Mouse (Mus musculus) stomach, embryonic 14.5 days (tissue): ENCODE results near the gene Tomm22. TPM values are rescaled to one million over a fixed set of nuclear protein-coding genes. Genes with fewer than 3 reads are reported as not detected.

ENCODE experiments used
- ATAC-seq: fragments of 200-750 bp; cut with Nextera tagmentation; 2 replicates; pipeline ENCODE4 v1.8.0; 2017; ENCODE audit warnings: low read depth, moderate TSS enrichment; ENCODE audit not compliant: insufficient number of reproducible peaks, insufficient read depth, low FRiP score
- H3K27ac ChIP-seq: fragments of 300-500 bp; sonication (generic); 2 replicates; pipeline ENCODE4 v1.5.1; 2014; ENCODE audit warnings: mild to moderate bottlenecking, low read length, moderate library complexity, mixed read lengths
- H3K27me3 ChIP-seq: fragments of 300-500 bp; sonication (generic); 2 replicates; pipeline ENCODE4 v1.6.1; 2014; ENCODE audit warnings: low read length, control low read depth, mixed read lengths; ENCODE audit not compliant: control insufficient read depth, insufficient read depth
- H3K36me3 ChIP-seq: fragments of 300-500 bp; sonication (generic); 2 replicates; pipeline ENCODE4 v1.6.1; 2014; ENCODE audit warnings: mild to moderate bottlenecking, control low read depth, low read length, moderate library complexity, mixed read lengths; ENCODE audit not compliant: control insufficient read depth, insufficient read depth
- H3K4me1 ChIP-seq: fragments of 300-500 bp; sonication (generic); 2 replicates; pipeline ENCODE4 v1.6.1; 2014; ENCODE audit warnings: low read length, control low read depth, mixed read lengths; ENCODE audit not compliant: control insufficient read depth, insufficient read depth
- H3K4me2 ChIP-seq: fragments of 300-500 bp; sonication (generic); replicated peaks from 2 replicates; pipeline ENCODE4 v1.6.1; 2014; ENCODE audit warnings: low read depth, low read length, control low read depth
- H3K4me3 ChIP-seq: fragments of 300-500 bp; sonication (generic); 2 replicates; pipeline ENCODE4 v1.5.1; 2014; ENCODE audit warnings: low read depth, low read length, control low read depth
- H3K9ac ChIP-seq: fragments of 300-500 bp; sonication (generic); replicated peaks from 2 replicates; pipeline ENCODE4 v1.6.1; 2014; ENCODE audit warnings: low read depth, mild to moderate bottlenecking, control low read depth, low read length, moderate library complexity, mixed read lengths
- H3K9me3 ChIP-seq: fragments of 300-500 bp; sonication (generic); 2 replicates; pipeline ENCODE4 v1.6.1; 2016; ENCODE audit warnings: low read depth, low read length, control low read depth; ENCODE audit not compliant: control insufficient read depth
- WGBS: fragments of 180-500 bp; shearing (Covaris S2); extraction: QIAGEN DNeasy Blood & Tissue Kit; methylation state at CpG from one replicate; pipeline ENCODE4 v1.1.7; 2014; 5-methylcytosine and 5-hydroxymethylcytosine counted together
- polyA plus RNA-seq: library from polyadenylated mRNA; unstranded; fragments of >200 nt; fragmentation: Nextera tagmentation; extraction: Ambion mirVana; gene quantifications from 2 replicates; pipeline ENCODE4 v1.2.1, GENCODE M21; 2014

The Tomm22 gene
- polyA plus RNA-seq, 1 experiment from 2014 or later, result 236 TPM

- ATAC-seq, result no peak
Observed at GRCm38 (mm10) chr15:79696508-79696907, 25.8 kb downstream of the Tomm22 start.

GRCm38 (mm10) chr15:79697011-79697410, 26.4 kb downstream of the Tomm22 start:
- WGBS, result 89% methylated on average over 6 of the region's 6 CpGs
- no peak overlapping the region for H3K9ac ChIP-seq
- H3K27me3 ChIP-seq, result no peaks in the 10 kb centered on the region
- no peak overlapping the region for H3K4me2 ChIP-seq
- H3K4me3 ChIP-seq, result no peak overlapping the region
- H3K36me3 ChIP-seq, result peaks cover 4% of the 10 kb centered on the region; the same call in 1 of the 2 replicates
- H3K4me1 ChIP-seq, result peaks cover 7% of the 10 kb centered on the region; the same call in 1 of the 2 replicates
- H3K9me3 ChIP-seq, result no peaks in the 10 kb centered on the region
- no peak overlapping the region for H3K27ac ChIP-seq
- ATAC-seq, result no peak

More at GRCm38 (mm10) chr15:79696508-79696907, 25.8 kb downstream of the Tomm22 start:
- Histone ChIP-seq H3K4me1 (peaks cover 12% of the 10 kb centered on the region; the same call in 1 of the 2 replicates), H3K36me3 (peaks cover 4% of the 10 kb centered on the region; the same call in 1 of the 2 replicates), H3K27me3 (no peaks in the 10 kb centered on the region), H3K9ac (no peak overlapping the region), H3K27ac (no peak overlapping the region), H3K9me3 (no peaks in the 10 kb centered on the region), H3K4me2 (no peak overlapping the region), H3K4me3 (no peak overlapping the region)
- WGBS, result 91% methylated on average over 2 of the region's 2 CpGs

GRCm38 (mm10) chr15:79697558-79698187, 27.0 kb downstream of the Tomm22 start:
- H3K4me3 ChIP-seq, result no peak overlapping the region

GRCm38 (mm10) chr15:79706603-79707214, 36.0 kb downstream of the Tomm22 start:
- 88% methylated on average over 17 of the region's 17 CpGs for WGBS
- peaks cover 19% of the 10 kb centered on the region for H3K36me3 ChIP-seq
- H3K4me1 ChIP-seq, result no peaks in the 10 kb centered on the region

More at GRCm38 (mm10) chr15:79697558-79698187, 27.0 kb downstream of the Tomm22 start:
- Histone ChIP-seq H3K4me2 (no peak overlapping the region), H3K36me3 (peaks cover 4% of the 10 kb centered on the region; the same call in 1 of the 2 replicates), H3K27me3 (no peaks in the 10 kb centered on the region), H3K4me1 (no peaks in the 10 kb centered on the region; the same call in 1 of the 2 replicates), H3K9ac (no peak overlapping the region), H3K9me3 (no peaks in the 10 kb centered on the region), H3K27ac (no peak overlapping the region)
- 0 out of 2 replicates have a peak, but pooled peaks have one; percentile 28 for ATAC-seq
- 72% methylated on average over 9 of the region's 9 CpGs for WGBS

GRCm38 (mm10) chr15:79708229-79708822, 37.7 kb downstream of the Tomm22 start:
- Histone ChIP-seq H3K27me3 (no peaks in the 10 kb centered on the region), H3K36me3 (peaks cover 31% of the 10 kb centered on the region), H3K4me3 (no peak overlapping the region), H3K4me2 (no peak overlapping the region), H3K4me1 (no peaks in the 10 kb centered on the region), H3K9ac (no peak overlapping the region), H3K27ac (no peak overlapping the region), H3K9me3 (no peaks in the 10 kb centered on the region)
- WGBS, result 91% methylated on average over 5 of the region's 5 CpGs
- ATAC-seq, result no peak

More at GRCm38 (mm10) chr15:79706603-79707214, 36.0 kb downstream of the Tomm22 start:
- Histone ChIP-seq H3K9me3 (no peaks in the 10 kb centered on the region), H3K27me3 (no peaks in the 10 kb centered on the region), H3K27ac (no peak overlapping the region), H3K4me3 (no peak overlapping the region), H3K9ac (no peak overlapping the region), H3K4me2 (no peak overlapping the region)
- no peak for ATAC-seq

- H3K4me1 ChIP-seq, result no peaks in the 10 kb centered on the region
- ATAC-seq, result no peak
- no peak overlapping the region for H3K4me2 ChIP-seq
- H3K27ac ChIP-seq, result no peak overlapping the region
- no peaks in the 10 kb centered on the region for H3K27me3 ChIP-seq
- no peak overlapping the region for H3K4me3 ChIP-seq
- H3K9me3 ChIP-seq, result no peaks in the 10 kb centered on the region
- 93% methylated on average over 7 of the region's 7 CpGs for WGBS
- peaks cover 67% of the 10 kb centered on the region for H3K36me3 ChIP-seq
- H3K9ac ChIP-seq, result no peak overlapping the region
Observed at GRCm38 (mm10) chr15:79715646-79716045, 45.0 kb downstream of the Tomm22 start.

- Histone ChIP-seq H3K27ac (no peak overlapping the region), H3K27me3 (no peaks in the 10 kb centered on the region), H3K4me3 (no peak overlapping the region), H3K36me3 (peaks cover 68% of the 10 kb centered on the region), H3K4me1 (no peaks in the 10 kb centered on the region), H3K4me2 (no peak overlapping the region), H3K9ac (no peak overlapping the region), H3K9me3 (no peaks in the 10 kb centered on the region)
- no peak for ATAC-seq
- 95% methylated on average over 6 of the region's 6 CpGs for WGBS
Observed at GRCm38 (mm10) chr15:79716710-79717109, 46.0 kb downstream of the Tomm22 start.

- Histone ChIP-seq H3K27ac (no peak overlapping the region), H3K27me3 (no peaks in the 10 kb centered on the region), H3K4me1 (no peaks in the 10 kb centered on the region), H3K4me3 (no peak overlapping the region), H3K9ac (no peak overlapping the region), H3K4me2 (no peak overlapping the region), H3K36me3 (peaks cover 54% of the 10 kb centered on the region), H3K9me3 (no peaks in the 10 kb centered on the region)
- WGBS, result 91% methylated on average over 8 of the region's 8 CpGs
- ATAC-seq, result no peak
Observed at GRCm38 (mm10) chr15:79720267-79720666, 49.6 kb downstream of the Tomm22 start.
